Mouse (Mus musculus): ENCODE measurements at regions not wholly inside any gene's neighbourhood (a gene's known extent, or its start where the extent isn't known, plus 50 kb on each side); places are given as distances from the start of the nearest gene placed in this dataset.

DNA sequence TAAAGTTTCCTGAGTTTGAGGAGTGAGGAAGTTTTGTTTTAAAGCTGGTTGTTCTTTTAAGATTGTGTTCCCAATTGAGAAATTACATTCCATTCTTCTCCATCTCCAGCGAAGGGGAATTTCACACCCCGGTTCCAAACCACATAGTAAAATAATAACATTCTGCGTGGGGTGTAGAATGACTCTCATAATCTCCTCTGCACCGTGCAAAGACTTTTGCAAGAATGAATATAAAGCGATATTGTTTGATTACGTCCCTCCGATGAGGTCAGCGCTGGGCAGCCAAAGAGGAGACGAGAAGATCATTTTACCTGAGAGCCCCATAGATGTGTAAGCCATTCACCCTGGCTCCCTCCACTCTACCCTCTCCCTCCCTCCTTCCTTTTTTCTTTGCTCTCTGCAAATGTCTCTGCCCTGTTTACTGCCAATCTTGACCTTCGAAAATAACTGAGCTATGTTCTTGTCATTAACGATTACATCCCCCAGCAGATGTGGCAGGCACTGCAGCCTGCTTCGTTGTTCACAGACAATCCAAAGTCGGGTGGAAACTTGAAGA lies 256.1 kb downstream of the Adgrl2 start:
- no peak for TF ChIP-seq FOSL1 (IDR thresholded peaks at IDR 0.05; ENCODE audit: insufficient read depth, low read length, poor library complexity, severe bottlenecking)
- TF ChIP-seq CEBPB (IDR thresholded peaks at IDR 0.05; ENCODE audit: low read depth): no peak
- TF ChIP-seq MAX (IDR thresholded peaks at IDR 0.05): no peak
- TF ChIP-seq MYOD1 (IDR thresholded peaks at IDR 0.05; ENCODE audit: control insufficient read depth, insufficient read length, low read depth): no peak
- no peak for TF ChIP-seq MYOG (IDR thresholded peaks at IDR 0.05; ENCODE audit: control insufficient read depth, extremely low read depth, insufficient read length)
- TF ChIP-seq USF1 (IDR thresholded peaks at IDR 0.05; ENCODE audit: low read depth): no peak
- no peak for TF ChIP-seq CTCF (IDR thresholded peaks at IDR 0.05; ENCODE audit: control insufficient read depth, insufficient read depth, insufficient read length)
- Histone ChIP-seq H3ac (ENCODE audit: control insufficient read depth, insufficient read length, low read depth) (no peak overlapping the region), H3K4me3 (ENCODE audit: insufficient read depth, poor library complexity, severe bottlenecking) (no peak overlapping the region), H3K79me3 (ENCODE audit: low read depth) (no peaks in the 10 kb centered on the region), H3K79me2 (ENCODE audit: control insufficient read depth, insufficient read depth) (no peaks in the 10 kb centered on the region), H3K36me3 (ENCODE audit: control insufficient read depth, insufficient read depth) (no peaks in the 10 kb centered on the region), H3K27me3 (ENCODE audit: control insufficient read depth, insufficient read depth, insufficient read length) (no peaks in the 10 kb centered on the region)

DNA sequence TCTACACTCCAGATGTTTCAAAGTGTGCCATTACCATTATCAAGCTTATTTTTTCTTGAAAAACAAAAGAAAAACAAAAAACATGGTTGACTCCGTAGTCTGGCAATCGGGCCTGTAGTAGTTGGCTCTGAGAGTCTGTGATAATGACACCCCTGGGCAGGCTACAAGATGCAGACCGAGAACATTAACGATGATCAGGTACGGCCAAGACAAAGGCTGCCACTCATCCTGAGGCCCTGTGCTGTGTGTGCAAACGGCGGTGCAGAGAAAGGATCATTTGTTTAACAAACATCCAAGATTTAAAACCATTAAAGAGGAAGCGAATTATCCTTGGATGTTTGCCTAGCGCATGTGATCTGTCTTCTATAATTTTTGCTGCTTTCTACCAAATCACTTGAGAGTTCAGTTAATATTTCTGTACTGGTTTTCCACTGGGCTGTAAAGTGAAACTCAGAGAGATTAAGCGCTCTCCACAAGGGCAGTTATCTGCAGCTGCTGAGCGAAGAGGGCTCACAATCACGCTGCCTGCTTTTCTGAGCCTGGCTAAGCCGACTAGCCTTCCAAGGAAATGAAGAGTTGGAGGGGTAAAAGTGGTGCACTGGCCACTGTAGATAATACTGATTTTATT lies 257.0 kb downstream of the Adgrl2 start:
- TF ChIP-seq MYOG (IDR thresholded peaks at IDR 0.05; ENCODE audit: control insufficient read depth, extremely low read depth, insufficient read length): no peak
- TF ChIP-seq CEBPB (IDR thresholded peaks at IDR 0.05; ENCODE audit: low read depth): no peak
- TF ChIP-seq FOSL1 (IDR thresholded peaks at IDR 0.05; ENCODE audit: insufficient read depth, low read length, poor library complexity, severe bottlenecking): no peak
- no peak for TF ChIP-seq CTCF (IDR thresholded peaks at IDR 0.05; ENCODE audit: control insufficient read depth, insufficient read depth, insufficient read length)
- TF ChIP-seq USF1 (IDR thresholded peaks at IDR 0.05; ENCODE audit: low read depth): no peak
- no peak for TF ChIP-seq MAX (IDR thresholded peaks at IDR 0.05)
- no peak for TF ChIP-seq MYOD1 (IDR thresholded peaks at IDR 0.05; ENCODE audit: control insufficient read depth, insufficient read length, low read depth)
- Histone ChIP-seq H3ac (ENCODE audit: control insufficient read depth, insufficient read length, low read depth) (no peak overlapping the region), H3K36me3 (ENCODE audit: control insufficient read depth, insufficient read depth) (no peaks in the 10 kb centered on the region), H3K79me2 (ENCODE audit: control insufficient read depth, insufficient read depth) (no peaks in the 10 kb centered on the region), H3K27me3 (ENCODE audit: control insufficient read depth, insufficient read depth, insufficient read length) (no peaks in the 10 kb centered on the region), H3K4me3 (ENCODE audit: insufficient read depth, poor library complexity, severe bottlenecking) (no peak overlapping the region), H3K79me3 (ENCODE audit: low read depth) (no peaks in the 10 kb centered on the region)

GRCm38 (mm10) chr3:148731436-148731835 lies 258.9 kb downstream of the Adgrl2 start:
- no peaks in the 10 kb centered on the region for H3K79me2 ChIP-seq (ENCODE audit: control insufficient read depth, insufficient read depth)
- H3ac ChIP-seq (ENCODE audit: control insufficient read depth, insufficient read length, low read depth): no peak overlapping the region
- TF ChIP-seq FOSL1 (IDR thresholded peaks at IDR 0.05; ENCODE audit: insufficient read depth, low read length, poor library complexity, severe bottlenecking) (no peak), CEBPB (IDR thresholded peaks at IDR 0.05; ENCODE audit: low read depth) (no peak), MYOD1 (IDR thresholded peaks at IDR 0.05; ENCODE audit: control insufficient read depth, insufficient read length, low read depth) (no peak), CTCF (IDR thresholded peaks at IDR 0.05; ENCODE audit: control insufficient read depth, insufficient read depth, insufficient read length) (no peak), MAX (IDR thresholded peaks at IDR 0.05) (no peak), MYOG (IDR thresholded peaks at IDR 0.05; ENCODE audit: control insufficient read depth, extremely low read depth, insufficient read length) (no peak), USF1 (IDR thresholded peaks at IDR 0.05; ENCODE audit: low read depth) (no peak)
- no peaks in the 10 kb centered on the region for H3K27me3 ChIP-seq (ENCODE audit: control insufficient read depth, insufficient read depth, insufficient read length)
- no peaks in the 10 kb centered on the region for H3K79me3 ChIP-seq (ENCODE audit: low read depth)
- H3K4me3 ChIP-seq (ENCODE audit: insufficient read depth, poor library complexity, severe bottlenecking): no peak overlapping the region
- H3K36me3 ChIP-seq (ENCODE audit: control insufficient read depth, insufficient read depth): no peaks in the 10 kb centered on the region

DNA sequence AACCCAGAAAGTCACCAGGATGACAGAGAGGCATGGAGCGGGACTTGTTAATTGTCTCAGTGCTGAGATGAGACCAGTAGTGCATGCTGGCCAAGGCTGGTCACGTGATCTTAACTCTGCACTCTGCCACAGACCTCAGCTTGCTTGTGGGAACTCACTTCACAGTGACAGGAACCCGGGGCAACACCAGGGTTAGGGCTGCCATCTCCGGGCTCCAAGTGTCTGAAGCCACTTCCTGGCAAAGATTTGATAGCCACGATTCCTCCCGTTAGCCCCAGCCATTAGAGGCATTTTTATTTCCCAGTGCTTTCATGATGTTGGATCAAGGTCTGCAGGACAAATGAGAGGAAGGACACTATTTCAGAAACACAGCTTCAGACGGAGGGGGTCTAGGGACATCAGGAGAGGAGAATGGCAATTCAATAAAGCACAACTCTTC lies 261.1 kb downstream of the Adgrl2 start:
- TF ChIP-seq MYOD1 (IDR thresholded peaks at IDR 0.05; ENCODE audit: control insufficient read depth, insufficient read length, low read depth) (no peak), CEBPB (IDR thresholded peaks at IDR 0.05; ENCODE audit: low read depth) (no peak), MYOG (IDR thresholded peaks at IDR 0.05; ENCODE audit: control insufficient read depth, extremely low read depth, insufficient read length) (no peak), USF1 (IDR thresholded peaks at IDR 0.05; ENCODE audit: low read depth) (peak; percentile 6)

GRCm38 (mm10) chr3:148728513-148729241 lies 261.7 kb downstream of the Adgrl2 start:
- Histone ChIP-seq H3K79me2 (ENCODE audit: control insufficient read depth, insufficient read depth) (no peaks in the 10 kb centered on the region), H3K4me3 (ENCODE audit: insufficient read depth, poor library complexity, severe bottlenecking) (no peak overlapping the region)
- TF ChIP-seq FOSL1 (IDR thresholded peaks at IDR 0.05; ENCODE audit: insufficient read depth, low read length, poor library complexity, severe bottlenecking) (no peak), CEBPB (IDR thresholded peaks at IDR 0.05; ENCODE audit: low read depth) (no peak), MAX (IDR thresholded peaks at IDR 0.05) (no peak), MYOD1 (IDR thresholded peaks at IDR 0.05; ENCODE audit: control insufficient read depth, insufficient read length, low read depth) (no peak), MYOG (IDR thresholded peaks at IDR 0.05; ENCODE audit: control insufficient read depth, extremely low read depth, insufficient read length) (no peak), CTCF (IDR thresholded peaks at IDR 0.05; ENCODE audit: control insufficient read depth, insufficient read depth, insufficient read length) (no peak), USF1 (IDR thresholded peaks at IDR 0.05; ENCODE audit: low read depth) (no peak)

More for the DNA sequence above, 261.1 kb downstream of the Adgrl2 start:
- Histone ChIP-seq H3K79me3 (ENCODE audit: low read depth) (no peaks in the 10 kb centered on the region), H3K27me3 (ENCODE audit: control insufficient read depth, insufficient read depth, insufficient read length) (no peaks in the 10 kb centered on the region), H3K79me2 (ENCODE audit: control insufficient read depth, insufficient read depth) (no peaks in the 10 kb centered on the region), H3K36me3 (ENCODE audit: control insufficient read depth, insufficient read depth) (no peaks in the 10 kb centered on the region), H3K4me3 (ENCODE audit: insufficient read depth, poor library complexity, severe bottlenecking) (no peak overlapping the region), H3ac (ENCODE audit: control insufficient read depth, insufficient read length, low read depth) (no peak overlapping the region)

More at GRCm38 (mm10) chr3:148728513-148729241, 261.7 kb downstream of the Adgrl2 start:
- H3K79me3 ChIP-seq (ENCODE audit: low read depth): no peaks in the 10 kb centered on the region
- no peak overlapping the region for H3ac ChIP-seq (ENCODE audit: control insufficient read depth, insufficient read length, low read depth)
- H3K27me3 ChIP-seq (ENCODE audit: control insufficient read depth, insufficient read depth, insufficient read length): no peaks in the 10 kb centered on the region
- H3K36me3 ChIP-seq (ENCODE audit: control insufficient read depth, insufficient read depth): no peaks in the 10 kb centered on the region
